Mouse (Mus musculus): ENCODE measurements at regions not wholly inside any gene's neighbourhood (a gene's known extent, or its start where the extent isn't known, plus 50 kb on each side); places are given as distances from the start of the nearest gene placed in this dataset.

DNA sequence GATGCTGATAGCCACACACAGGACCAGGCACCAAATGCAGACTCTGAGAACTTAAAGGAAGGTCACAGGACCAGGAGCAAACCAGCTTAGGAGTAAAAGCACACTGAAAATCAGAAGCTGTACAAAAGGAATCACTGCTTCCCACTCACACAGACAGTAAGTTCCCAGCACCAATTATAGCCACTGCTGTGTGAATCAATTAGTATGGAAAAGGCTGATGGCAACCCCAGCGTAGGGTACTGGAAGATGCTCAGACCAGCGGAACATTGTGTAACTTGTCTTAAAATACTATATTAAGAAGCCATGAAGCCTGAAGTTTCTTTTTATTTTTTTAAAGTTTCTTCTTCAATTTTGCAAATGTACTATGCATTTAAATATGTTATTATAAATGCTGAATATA is 115.8 kb downstream of the Lnpk start:
- Histone ChIP-seq H3K4me3 (replicated peaks) (no peak overlapping the region), H3K36me3 (replicated peaks) (no peaks in the 10 kb centered on the region), H3K9me3 (no peaks in the 10 kb centered on the region), H3K4me1 (no peaks in the 10 kb centered on the region), H3K9ac (no peak overlapping the region), H3K27ac (no peak overlapping the region), H3K4me2 (no peak overlapping the region), H3K27me3 (peaks cover 25% of the 10 kb centered on the region)
- WGBS: 90% methylated on average over 2 of the region's 2 CpGs
- ATAC-seq (ENCODE audit: low FRiP score): no peak

DNA sequence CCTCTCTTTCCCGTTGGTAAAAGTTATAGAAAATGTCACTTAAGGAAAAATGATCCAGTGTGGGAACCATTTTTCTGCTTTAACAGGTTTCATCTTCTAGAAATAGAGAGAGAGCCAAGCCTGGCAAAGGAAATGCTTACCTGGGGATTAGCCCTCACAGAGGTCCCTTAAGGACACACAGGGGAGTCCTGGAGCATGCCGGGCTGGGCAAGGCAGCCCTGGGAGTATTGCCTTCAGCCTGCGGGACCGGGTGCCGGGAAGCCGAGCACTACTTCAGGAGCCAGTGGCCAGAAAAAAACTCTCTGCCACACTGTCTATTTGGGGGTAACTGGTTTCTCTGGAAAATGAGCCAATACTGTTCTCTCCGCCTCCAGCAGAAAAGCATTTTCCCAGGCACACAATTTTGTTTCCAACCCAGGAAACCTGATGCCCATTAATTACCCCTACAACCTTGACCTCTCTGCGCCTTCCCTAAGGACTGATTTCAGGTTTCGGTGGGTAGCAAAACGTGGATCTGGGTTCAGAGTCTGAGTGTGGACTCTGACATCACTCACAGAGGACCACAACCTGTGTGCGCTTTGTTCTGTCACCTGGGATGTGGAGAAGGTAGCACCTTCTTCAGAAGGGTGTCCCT is 117.9 kb downstream of the Lnpk start:
- no peak overlapping the region for H3K27ac ChIP-seq
- no peak overlapping the region for H3K9ac ChIP-seq
- H3K4me3 ChIP-seq (replicated peaks): no peak overlapping the region
- no peak overlapping the region for H3K4me2 ChIP-seq
- no peaks in the 10 kb centered on the region for H3K36me3 ChIP-seq (replicated peaks)
- WGBS: 56% methylated on average over 11 of the region's 11 CpGs
- peaks cover 34% of the 10 kb centered on the region for H3K27me3 ChIP-seq
- H3K9me3 ChIP-seq: no peaks in the 10 kb centered on the region
- ATAC-seq (ENCODE audit: low FRiP score): no peak
- no peaks in the 10 kb centered on the region for H3K4me1 ChIP-seq

DNA sequence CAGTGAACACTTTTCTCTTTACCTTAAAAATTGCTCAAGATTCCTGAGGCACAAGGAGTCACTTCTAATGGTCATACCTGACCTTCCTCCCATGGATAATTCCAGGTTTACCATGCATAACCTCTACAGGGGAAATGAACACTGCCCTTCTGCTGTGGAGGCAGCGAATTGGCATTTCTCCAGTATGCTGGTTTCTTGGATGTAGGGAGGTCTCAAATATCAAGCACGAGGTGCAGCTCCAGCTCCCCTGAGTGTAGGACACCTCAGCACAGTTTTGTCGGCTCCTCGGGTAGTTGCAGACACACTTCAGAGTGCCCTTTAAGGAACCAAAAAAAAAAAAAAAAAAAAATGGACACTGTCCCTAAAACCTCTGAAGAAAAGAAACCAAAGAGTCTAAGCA is 124.8 kb downstream of the Lnpk start:
- H3K27me3 ChIP-seq: peaks cover 54% of the 10 kb centered on the region
- no peak for ATAC-seq (ENCODE audit: low FRiP score)
- no peak overlapping the region for H3K9ac ChIP-seq
- no peaks in the 10 kb centered on the region for H3K36me3 ChIP-seq (replicated peaks)
- no peaks in the 10 kb centered on the region for H3K9me3 ChIP-seq
- 88% methylated on average over 4 of the region's 4 CpGs for WGBS
- no peak overlapping the region for H3K4me3 ChIP-seq (replicated peaks)
- H3K27ac ChIP-seq: no peak overlapping the region
- no peak overlapping the region for H3K4me2 ChIP-seq
- H3K4me1 ChIP-seq: peaks cover 26% of the 10 kb centered on the region

DNA sequence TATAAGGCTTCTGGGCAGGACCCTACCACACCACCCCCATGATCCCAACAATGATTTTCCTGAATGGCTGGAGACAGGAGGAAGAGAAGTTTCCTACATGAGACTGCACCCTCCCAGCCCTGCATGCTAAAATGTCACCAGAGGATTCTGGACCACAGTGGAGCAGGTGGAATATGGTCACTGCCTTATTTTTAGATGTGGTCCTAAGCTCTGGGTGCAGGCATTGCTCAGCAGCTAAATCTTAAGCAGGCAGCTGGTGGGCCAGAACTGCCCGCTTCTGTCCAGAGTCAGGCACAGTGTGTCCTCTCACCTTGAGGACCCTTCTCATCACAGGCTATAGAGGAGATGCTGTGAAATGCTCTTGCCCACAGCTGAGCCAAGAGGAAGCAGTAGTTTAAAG is 126.6 kb downstream of the Lnpk start:
- no peak for ATAC-seq (ENCODE audit: low FRiP score)
- 97% methylated on average over 1 of the region's 1 CpGs for WGBS
- Histone ChIP-seq H3K9me3 (no peaks in the 10 kb centered on the region), H3K36me3 (replicated peaks) (no peaks in the 10 kb centered on the region), H3K27me3 (peaks cover 56% of the 10 kb centered on the region), H3K4me2 (no peak overlapping the region), H3K9ac (no peak overlapping the region), H3K27ac (no peak overlapping the region), H3K4me1 (peaks cover 30% of the 10 kb centered on the region), H3K4me3 (replicated peaks) (no peak overlapping the region)

DNA sequence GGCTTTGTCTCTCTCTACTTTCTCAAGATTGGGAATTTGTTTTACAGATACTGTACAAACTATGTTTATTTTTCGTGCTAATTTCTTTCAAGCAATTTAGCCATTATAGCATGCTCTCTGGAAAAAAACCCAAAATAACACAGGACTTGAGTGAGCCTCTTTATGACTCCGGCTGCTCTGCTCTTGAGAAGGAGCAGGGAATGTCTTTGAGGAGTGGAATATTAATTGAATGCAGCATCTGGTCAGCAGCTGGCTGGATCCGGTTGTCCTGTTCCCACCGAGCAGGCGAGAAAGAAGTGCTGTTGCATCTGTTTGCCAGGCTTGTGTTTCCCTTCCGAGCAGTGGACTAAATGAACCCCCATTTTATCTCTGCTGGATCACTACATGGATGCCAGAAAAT is 127.7 kb downstream of the Lnpk start:
- Histone ChIP-seq H3K27me3 (peaks cover 56% of the 10 kb centered on the region), H3K36me3 (replicated peaks) (no peaks in the 10 kb centered on the region), H3K9me3 (no peaks in the 10 kb centered on the region), H3K4me2 (peak overlapping the region; percentile 31), H3K27ac (peak overlapping the region; percentile 50), H3K4me3 (replicated peaks) (no peak overlapping the region), H3K4me1 (peaks cover 30% of the 10 kb centered on the region), H3K9ac (0 out of 2 replicates have a peak overlapping the region, but pooled peaks have one; percentile 13)
- peak; percentile 58; the same call in 1 of the 2 replicates for ATAC-seq (ENCODE audit: low FRiP score)
- 7% methylated on average over 6 of the region's 6 CpGs for WGBS

DNA sequence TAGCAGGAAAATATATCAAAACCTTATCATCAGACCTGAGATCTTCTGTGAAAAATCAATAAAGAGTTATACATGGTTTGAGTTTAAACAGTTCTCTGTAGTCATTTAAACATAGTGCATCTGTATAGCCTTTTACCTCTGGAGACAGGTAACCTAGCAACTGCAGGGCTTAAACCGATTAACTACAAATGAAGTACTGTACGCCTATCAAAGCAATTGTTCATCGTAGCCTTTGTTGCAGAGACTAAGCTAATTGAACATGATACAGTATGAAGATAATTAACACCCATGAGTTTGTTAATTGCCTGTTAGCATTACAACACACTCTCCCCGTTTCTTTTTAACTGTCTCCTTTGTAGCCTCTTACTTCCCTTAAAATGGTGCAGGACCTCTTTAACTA is 128.2 kb downstream of the Lnpk start:
- H3K27me3 ChIP-seq: peaks cover 61% of the 10 kb centered on the region
- no peaks in the 10 kb centered on the region for H3K36me3 ChIP-seq (replicated peaks)
- no peak overlapping the region for H3K9ac ChIP-seq
- peak; percentile 83 for ATAC-seq (ENCODE audit: low FRiP score)
- peaks cover 30% of the 10 kb centered on the region for H3K4me1 ChIP-seq
- WGBS: 9% methylated on average over 4 of the region's 4 CpGs
- H3K27ac ChIP-seq: 0 out of 2 replicates have a peak overlapping the region, but pooled peaks have one; percentile 50
- H3K9me3 ChIP-seq: no peaks in the 10 kb centered on the region
- peak overlapping the region; percentile 31 for H3K4me2 ChIP-seq
- no peak overlapping the region for H3K4me3 ChIP-seq (replicated peaks)

DNA sequence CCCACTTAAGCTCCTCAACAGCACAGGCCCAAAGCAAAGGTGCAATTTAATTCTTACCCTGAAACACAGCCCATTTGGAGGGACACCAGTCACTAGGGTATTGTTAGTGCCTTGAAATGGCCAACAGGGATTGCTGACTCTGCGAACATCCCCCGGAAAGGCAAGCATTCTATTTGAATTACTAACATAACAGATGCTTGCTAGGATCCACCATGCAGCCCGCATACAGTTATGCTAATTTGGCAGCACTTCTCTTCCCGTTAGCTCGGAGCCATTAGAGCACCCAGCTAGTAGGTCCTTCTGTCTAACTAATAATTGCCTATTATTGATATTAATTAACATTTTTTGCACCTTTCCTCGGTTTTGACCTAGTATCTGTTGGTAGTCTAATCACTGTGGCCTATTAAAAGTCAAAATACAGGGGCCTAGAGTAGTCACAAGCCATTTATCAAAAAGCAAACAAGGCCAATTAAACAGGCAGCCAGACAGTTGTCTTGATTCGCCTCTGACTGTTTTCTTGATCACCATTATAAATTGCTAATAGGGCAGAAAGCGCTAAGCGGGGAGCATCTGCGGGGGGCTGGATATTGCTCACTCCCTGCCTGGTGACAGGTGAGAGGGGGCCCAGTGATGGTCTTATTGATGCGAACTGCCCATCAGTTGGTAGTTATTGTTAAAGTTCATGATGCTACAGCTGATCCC is 129.0 kb downstream of the Lnpk start:
- peak; percentile 66 for ATAC-seq (ENCODE audit: low FRiP score)
- H3K9ac ChIP-seq: no peak overlapping the region
- H3K36me3 ChIP-seq (replicated peaks): no peaks in the 10 kb centered on the region
- 16% methylated on average over 11 of the region's 11 CpGs for WGBS
- peaks cover 59% of the 10 kb centered on the region for H3K27me3 ChIP-seq
- peaks cover 30% of the 10 kb centered on the region for H3K4me1 ChIP-seq
- H3K4me3 ChIP-seq (replicated peaks): no peak overlapping the region
- H3K4me2 ChIP-seq: no peak overlapping the region
- no peaks in the 10 kb centered on the region for H3K9me3 ChIP-seq
- peak overlapping the region; percentile 57 for H3K27ac ChIP-seq

DNA sequence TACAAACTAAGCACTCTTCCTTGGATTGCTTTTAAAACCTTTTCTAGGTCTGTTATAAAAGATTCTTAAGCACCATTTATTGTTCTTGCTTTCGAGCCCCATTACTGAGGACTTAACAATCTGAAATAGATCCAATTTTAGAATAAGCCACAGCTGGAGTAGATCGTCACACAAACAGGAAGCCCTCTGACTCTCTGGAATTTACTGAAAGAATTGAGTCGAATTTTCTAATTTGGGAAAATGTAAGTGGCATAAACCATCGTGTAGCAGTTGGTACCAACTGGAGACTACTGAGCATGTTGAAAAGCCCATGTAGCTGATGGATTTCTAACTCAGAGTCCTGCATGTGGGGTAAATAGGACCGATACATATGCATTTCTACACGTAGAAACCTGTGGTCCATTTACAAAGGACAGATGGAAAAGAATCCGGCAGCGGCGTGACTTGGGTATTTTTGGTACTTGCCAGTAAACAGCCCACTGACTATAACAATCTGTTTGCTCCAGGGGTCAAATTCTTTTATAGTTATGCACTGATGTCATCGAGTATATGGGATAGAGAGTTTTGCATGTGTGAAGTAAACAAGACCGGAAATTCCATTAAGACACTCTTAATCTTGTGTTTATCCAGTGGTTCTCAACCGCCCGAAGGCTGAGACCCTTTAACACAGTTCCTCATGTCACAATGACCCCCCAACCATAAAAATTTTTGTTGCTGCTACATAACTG is 143.9 kb downstream of the Lnpk start:
- H3K9ac ChIP-seq: no peak overlapping the region
- peaks cover 7% of the 10 kb centered on the region; the same call in 1 of the 2 replicates for H3K9me3 ChIP-seq
- no peak overlapping the region for H3K27ac ChIP-seq
- H3K27me3 ChIP-seq: no peaks in the 10 kb centered on the region
- no peak overlapping the region for H3K4me3 ChIP-seq (replicated peaks)
- no peak for ATAC-seq (ENCODE audit: low FRiP score)
- H3K4me2 ChIP-seq: no peak overlapping the region
- H3K4me1 ChIP-seq: no peaks in the 10 kb centered on the region
- no peaks in the 10 kb centered on the region for H3K36me3 ChIP-seq (replicated peaks)
- WGBS: 89% methylated on average over 13 of the region's 13 CpGs

DNA sequence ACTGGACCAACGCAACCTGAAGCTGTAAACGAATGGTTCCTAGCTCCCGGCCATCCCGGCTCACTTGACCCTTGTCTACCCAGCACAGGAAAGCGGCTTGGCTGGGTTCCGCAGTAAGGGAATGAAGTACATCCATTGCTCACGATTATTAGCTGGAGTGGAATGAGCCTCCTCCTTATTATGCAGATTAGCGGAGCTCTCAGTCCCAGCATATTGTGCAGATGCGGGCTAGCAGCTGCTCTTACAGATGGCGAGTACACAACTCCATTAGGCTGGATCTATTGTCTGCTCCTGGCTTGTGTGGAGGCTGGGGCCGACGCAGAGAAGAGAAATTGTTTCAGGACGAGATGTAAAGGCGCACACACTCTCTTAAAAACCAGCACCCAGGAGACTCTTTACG is 152.5 kb downstream of the Lnpk start:
- H3K4me1 ChIP-seq: peaks cover 24% of the 10 kb centered on the region
- H3K27me3 ChIP-seq: no peaks in the 10 kb centered on the region
- WGBS: 8% methylated on average over 15 of the region's 15 CpGs
- ATAC-seq (ENCODE audit: low FRiP score): peak; percentile 97
- H3K27ac ChIP-seq: peak overlapping the region; percentile 76
- no peak overlapping the region for H3K9ac ChIP-seq
- peak overlapping the region; percentile 43 for H3K4me2 ChIP-seq
- H3K4me3 ChIP-seq (replicated peaks): peak overlapping the region; percentile 5; the same call in 1 of the 2 replicates
- H3K9me3 ChIP-seq: no peaks in the 10 kb centered on the region
- no peaks in the 10 kb centered on the region for H3K36me3 ChIP-seq (replicated peaks)

DNA sequence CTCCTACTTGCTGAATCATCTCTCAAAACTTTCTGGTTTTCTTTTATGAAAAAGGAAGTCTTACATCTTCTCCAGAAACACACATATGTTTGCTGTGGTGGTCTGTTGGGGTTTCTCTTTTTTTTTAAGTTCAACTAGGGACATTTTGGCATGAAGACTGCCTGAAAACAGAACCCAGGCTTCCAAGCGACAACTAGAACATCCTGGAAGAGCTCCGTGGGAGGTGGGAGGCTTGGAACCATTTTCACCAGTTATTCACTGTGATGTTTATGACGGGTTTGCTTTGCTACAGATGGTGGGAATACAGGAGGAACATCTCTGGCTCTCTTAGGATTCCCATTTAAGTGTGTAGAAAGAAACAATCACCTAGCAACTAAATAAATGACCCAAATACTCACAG is 154.5 kb downstream of the Lnpk start:
- H3K27me3 ChIP-seq: no peaks in the 10 kb centered on the region
- H3K4me1 ChIP-seq: peaks cover 24% of the 10 kb centered on the region
- no peak overlapping the region for H3K9ac ChIP-seq
- H3K27ac ChIP-seq: no peak overlapping the region
- H3K4me3 ChIP-seq (replicated peaks): no peak overlapping the region
- H3K36me3 ChIP-seq (replicated peaks): no peaks in the 10 kb centered on the region
- ATAC-seq (ENCODE audit: low FRiP score): no peak
- no peak overlapping the region for H3K4me2 ChIP-seq
- H3K9me3 ChIP-seq: no peaks in the 10 kb centered on the region
- WGBS: 90% methylated on average over 3 of the region's 3 CpGs

DNA sequence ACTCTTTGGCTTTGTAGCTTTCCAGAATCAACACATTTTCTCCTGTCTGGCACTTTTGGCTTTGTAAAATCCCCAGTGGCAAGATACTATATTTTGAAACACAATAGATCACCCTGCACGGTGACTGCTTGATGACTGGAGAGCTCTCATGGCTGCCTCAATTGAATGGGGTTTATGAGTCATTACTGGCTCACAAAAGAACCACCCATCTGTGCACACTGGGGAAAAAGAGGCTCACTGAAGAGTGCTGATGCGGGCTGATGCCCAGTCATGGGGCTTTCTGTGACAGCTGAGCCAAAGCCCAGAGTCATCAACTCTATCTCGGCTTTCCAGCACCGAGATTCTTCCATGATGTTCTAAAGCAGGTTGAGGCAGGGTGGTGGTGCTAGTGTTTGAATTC is 163.1 kb downstream of the Lnpk start:
- H3K9ac ChIP-seq: no peak overlapping the region
- no peaks in the 10 kb centered on the region for H3K9me3 ChIP-seq
- H3K4me3 ChIP-seq (replicated peaks): no peak overlapping the region
- 0 out of 2 replicates have a peak overlapping the region, but pooled peaks have one; percentile 42 for H3K27ac ChIP-seq
- H3K36me3 ChIP-seq (replicated peaks): no peaks in the 10 kb centered on the region
- no peak overlapping the region for H3K4me2 ChIP-seq
- peak; percentile 51 for ATAC-seq (ENCODE audit: low FRiP score)
- H3K4me1 ChIP-seq: peaks cover 8% of the 10 kb centered on the region; the same call in 1 of the 2 replicates
- no peaks in the 10 kb centered on the region for H3K27me3 ChIP-seq
- 33% methylated on average over 4 of the region's 4 CpGs for WGBS

DNA sequence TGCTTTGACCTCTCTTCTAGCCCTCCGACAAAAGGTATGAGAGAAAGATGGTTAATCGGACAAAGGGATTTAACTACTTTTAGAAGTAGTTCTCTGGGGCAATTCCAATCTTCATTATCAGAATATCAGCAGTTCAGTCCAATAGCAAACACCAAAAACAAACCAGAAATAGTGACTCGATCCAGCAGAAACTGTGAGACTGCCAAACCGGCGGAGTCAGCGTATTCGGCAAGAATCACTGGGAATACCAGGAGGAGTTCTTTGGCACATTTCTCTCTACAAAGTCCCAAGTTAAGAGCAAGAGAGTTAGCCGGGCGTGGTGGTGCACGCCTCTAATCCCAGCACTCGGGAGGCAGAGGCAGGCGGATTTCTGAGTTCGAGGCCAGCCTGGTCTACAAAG is 164.5 kb downstream of the Lnpk start:
- H3K4me2 ChIP-seq: no peak overlapping the region
- H3K9me3 ChIP-seq: no peaks in the 10 kb centered on the region
- no peaks in the 10 kb centered on the region for H3K36me3 ChIP-seq (replicated peaks)
- ATAC-seq (ENCODE audit: low FRiP score): no peak
- H3K9ac ChIP-seq: no peak overlapping the region
- 96% methylated on average over 13 of the region's 13 CpGs for WGBS
- H3K4me3 ChIP-seq (replicated peaks): no peak overlapping the region
- 0 out of 2 replicates have a peak, but pooled peaks cover 2% of the 10 kb centered on the region for H3K27me3 ChIP-seq
- H3K4me1 ChIP-seq: peaks cover 8% of the 10 kb centered on the region; the same call in 1 of the 2 replicates
- no peak overlapping the region for H3K27ac ChIP-seq
